Mouse (Mus musculus): Measurements from ENCODE around the gene Abcb4.

DNA sequence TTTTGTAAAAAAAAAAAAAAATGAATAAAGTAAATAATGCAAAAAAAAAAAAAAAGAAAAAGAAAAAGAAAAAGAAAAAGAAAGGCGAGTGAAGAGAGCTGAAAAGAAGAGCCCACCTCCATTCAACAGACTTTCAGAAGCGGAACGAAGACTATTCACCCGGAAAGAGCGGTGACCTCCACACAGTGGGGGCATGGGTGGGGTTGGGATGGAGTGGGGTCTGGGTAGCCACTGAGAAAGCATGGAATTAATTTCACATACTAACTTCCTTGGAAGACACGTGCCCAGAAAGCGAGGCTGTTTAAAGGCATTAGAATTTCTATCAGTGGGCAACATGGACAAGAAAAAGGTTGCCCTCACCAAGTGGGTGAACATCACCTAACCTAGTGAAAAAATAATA is 78.8 kb downstream of the Abcb4 start:
- TF ChIP-seq CTCF (IDR thresholded peaks at IDR 0.05; ENCODE audit: low read depth, low read length) (no peak), EP300 (IDR thresholded peaks at IDR 0.05; ENCODE audit: insufficient read depth, low read depth, low read length) (no peak), POLR2A (IDR thresholded peaks at IDR 0.05; ENCODE audit: insufficient read depth, low read length) (no peak)

Measured in ES-Bruce4 (cell line).